Mouse (Mus musculus) liver, postnatal 0 days (tissue): ENCODE measurements around the gene Bloc1s4. TPM values are rescaled to one million over a fixed set of nuclear protein-coding genes. Genes with fewer than 3 reads are reported as not detected.

ENCODE experiments used
- ATAC-seq: fragments of 200-750 bp; cut with Nextera tagmentation; 2 replicates; pipeline ENCODE4 v1.8.0; 2017; ENCODE audit warnings: mild to moderate bottlenecking, moderate library complexity
- DNase-seq: peaks from one replicate; pipeline ENCODE4 v3.0.0-alpha.2; 2016
- H3K27ac ChIP-seq: fragments of 300-500 bp; sonication (generic); 2 replicates; pipeline ENCODE4 v1.5.1; 2014; ENCODE audit warnings: antibody characterized with exemption, moderate library complexity, mild to moderate bottlenecking, low read depth
- H3K27me3 ChIP-seq: fragments of 300-500 bp; sonication (generic); 2 replicates; pipeline ENCODE4 v1.6.1; 2014; ENCODE audit warnings: low read length, control low read depth, mixed read lengths; ENCODE audit not compliant: insufficient read depth
- H3K36me3 ChIP-seq: fragments of 300-500 bp; sonication (generic); replicated peaks from 2 replicates; pipeline ENCODE4 v1.6.1; 2014; ENCODE audit warnings: mild to moderate bottlenecking, control low read depth, low read length, moderate library complexity, mixed read lengths; ENCODE audit not compliant: insufficient read depth
- H3K4me1 ChIP-seq: fragments of 300-500 bp; sonication (generic); 2 replicates; pipeline ENCODE4 v1.6.1; 2014; ENCODE audit warnings: antibody characterized with exemption, mild to moderate bottlenecking, control low read depth; ENCODE audit not compliant: insufficient read depth
- H3K4me2 ChIP-seq: fragments of 300-500 bp; sonication (generic); 2 replicates; pipeline ENCODE4 v1.6.1; 2014; ENCODE audit warnings: low read depth, mild to moderate bottlenecking, low read length, moderate library complexity, mixed read lengths
- H3K4me3 ChIP-seq: fragments of 300-500 bp; sonication (generic); 2 replicates; pipeline ENCODE4 v1.5.1; 2014; ENCODE audit warnings: low read depth, low read length
- H3K9ac ChIP-seq: fragments of 300-500 bp; sonication (generic); replicated peaks from 2 replicates; pipeline ENCODE4 v1.6.1; 2014; ENCODE audit warnings: mild to moderate bottlenecking, moderate library complexity
- H3K9me3 ChIP-seq: fragments of 300-500 bp; sonication (generic); 2 replicates; pipeline ENCODE4 v1.6.1; 2016; ENCODE audit warnings: mild to moderate bottlenecking, control low read depth, low read length, mixed read lengths
- CTCF ChIP-seq: sonication (generic); IDR thresholded peaks from 2 replicates; pipeline ENCODE4 v1.5.1; 2016; ENCODE audit warnings: antibody characterized with exemption, low read depth
- EP300 ChIP-seq: IDR thresholded peaks from 2 replicates; pipeline ENCODE4 v1.6.1; 2016; ENCODE audit warnings: antibody characterized with exemption, low read depth, mild to moderate bottlenecking
- whole genome bisulfite sequencing: fragments of 180-500 bp; shearing (Covaris S2); extraction: QIAGEN DNeasy Blood & Tissue Kit; methylation state at CpG from one replicate; pipeline ENCODE4 v1.1.7; 2014; ENCODE audit not compliant: insufficient replicate concordance; 5-methylcytosine and 5-hydroxymethylcytosine counted together
- polyA plus RNA-seq: library from polyadenylated mRNA; unstranded; fragments of >200 nt; fragmentation: Nextera tagmentation; extraction: Ambion mirVana; gene quantifications from 2 replicates; pipeline ENCODE4 v1.2.1, GENCODE M21; 2015

The Bloc1s4 gene
- polyA plus RNA-seq, 1 experiment from 2014 or later = 14.6 TPM

- 0 out of 2 replicates have a peak overlapping the region, but pooled peaks have one; percentile 6 for H3K9ac ChIP-seq
- no peak for DNase-seq
- no peak overlapping the region for H3K27ac ChIP-seq
Measured at GRCm38 (mm10) chr5:36747071-36747470, 1.4 kb downstream of the Bloc1s4 start.

GRCm38 (mm10) chr5:36742126-36742848 is 6.2 kb downstream of the Bloc1s4 start:
- whole genome bisulfite sequencing = 31% methylated on average over 16 of the region's 16 CpGs
- Histone ChIP-seq H3K36me3 (no peaks in the 10 kb centered on the region), H3K27ac (no peak overlapping the region), H3K4me3 (peak overlapping the region; percentile 27), H3K9me3 (no peaks in the 10 kb centered on the region), H3K4me2 (peak overlapping the region; percentile 62), H3K9ac (no peak overlapping the region; the same call in 1 of the 2 replicates), H3K27me3 (no peaks in the 10 kb centered on the region), H3K4me1 (peaks cover 12% of the 10 kb centered on the region)
- ATAC-seq (peak; percentile 52), DNase-seq (peak; percentile 90)
- TF ChIP-seq CTCF = peak; percentile 98
- TF ChIP-seq EP300 = no peak

More at GRCm38 (mm10) chr5:36747071-36747470, 1.4 kb downstream of the Bloc1s4 start:
- H3K27me3 ChIP-seq = no peaks in the 10 kb centered on the region
- no peaks in the 10 kb centered on the region for H3K36me3 ChIP-seq
- H3K9me3 ChIP-seq = no peaks in the 10 kb centered on the region
- no peak for ATAC-seq
- H3K4me3 ChIP-seq = peak overlapping the region; percentile 98
- peaks cover 12% of the 10 kb centered on the region for H3K4me1 ChIP-seq
- H3K4me2 ChIP-seq = peak overlapping the region; percentile 95
- TF ChIP-seq EP300 (no peak), CTCF (no peak)
- WGBS = 46% methylated on average over 7 of the region's 7 CpGs

GRCm38 (mm10) chr5:36739829-36740228 is 8.6 kb downstream of the Bloc1s4 start:
- Histone ChIP-seq H3K27ac (no peak overlapping the region), H3K9me3 (no peaks in the 10 kb centered on the region), H3K4me3 (no peak overlapping the region), H3K27me3 (no peaks in the 10 kb centered on the region), H3K36me3 (no peaks in the 10 kb centered on the region), H3K4me2 (no peak overlapping the region), H3K4me1 (peaks cover 25% of the 10 kb centered on the region), H3K9ac (no peak overlapping the region)
- TF ChIP-seq CTCF = peak; percentile 91
- TF ChIP-seq EP300 = no peak
- DNase-seq = peak; percentile 58
- 0 out of 2 replicates have a peak, but pooled peaks have one; percentile 26 for ATAC-seq
- WGBS = 66% methylated on average over 4 of the region's 4 CpGs

GRCm38 (mm10) chr5:36738799-36739615 is 9.4 kb downstream of the Bloc1s4 start:
- Histone ChIP-seq H3K9me3 (no peaks in the 10 kb centered on the region), H3K27ac (no peak overlapping the region), H3K27me3 (no peaks in the 10 kb centered on the region), H3K4me1 (peaks cover 26% of the 10 kb centered on the region), H3K9ac (no peak overlapping the region), H3K36me3 (no peaks in the 10 kb centered on the region), H3K4me2 (no peak overlapping the region), H3K4me3 (no peak overlapping the region)
- DNase-seq = no peak
- 71% methylated on average over 16 of the region's 16 CpGs for WGBS
- TF ChIP-seq EP300 (no peak), CTCF (no peak)
- no peak for ATAC-seq

- Histone ChIP-seq H3K4me3 (no peak overlapping the region), H3K9ac (no peak overlapping the region), H3K36me3 (no peaks in the 10 kb centered on the region), H3K9me3 (no peaks in the 10 kb centered on the region), H3K4me1 (peaks cover 32% of the 10 kb centered on the region), H3K4me2 (no peak overlapping the region), H3K27me3 (no peaks in the 10 kb centered on the region), H3K27ac (no peak overlapping the region)
- ATAC-seq = no peak
- no peak for DNase-seq
- TF ChIP-seq EP300 (no peak), CTCF (no peak)
- 70% methylated on average over 4 of the region's 4 CpGs for WGBS
Measured at GRCm38 (mm10) chr5:36737765-36738164, 10.7 kb downstream of the Bloc1s4 start.

- Histone ChIP-seq H3K4me2 (peak overlapping the region; percentile 57), H3K27me3 (no peaks in the 10 kb centered on the region), H3K9me3 (no peaks in the 10 kb centered on the region), H3K36me3 (no peaks in the 10 kb centered on the region), H3K4me3 (0 out of 2 replicates have a peak overlapping the region, but pooled peaks have one; percentile 5), H3K27ac (peak overlapping the region; percentile 82), H3K9ac (peak overlapping the region; percentile 23), H3K4me1 (peaks cover 38% of the 10 kb centered on the region)
- ATAC-seq = peak; percentile 92
- 45% methylated on average over 8 of the region's 8 CpGs for WGBS
- TF ChIP-seq EP300 = peak; percentile 100
- TF ChIP-seq CTCF = no peak
- peak; percentile 82 for DNase-seq
Measured at GRCm38 (mm10) chr5:36736009-36736408, 12.4 kb downstream of the Bloc1s4 start.
